Mouse (Mus musculus): Measurements from ENCODE around the gene Hivep3.

DNA sequence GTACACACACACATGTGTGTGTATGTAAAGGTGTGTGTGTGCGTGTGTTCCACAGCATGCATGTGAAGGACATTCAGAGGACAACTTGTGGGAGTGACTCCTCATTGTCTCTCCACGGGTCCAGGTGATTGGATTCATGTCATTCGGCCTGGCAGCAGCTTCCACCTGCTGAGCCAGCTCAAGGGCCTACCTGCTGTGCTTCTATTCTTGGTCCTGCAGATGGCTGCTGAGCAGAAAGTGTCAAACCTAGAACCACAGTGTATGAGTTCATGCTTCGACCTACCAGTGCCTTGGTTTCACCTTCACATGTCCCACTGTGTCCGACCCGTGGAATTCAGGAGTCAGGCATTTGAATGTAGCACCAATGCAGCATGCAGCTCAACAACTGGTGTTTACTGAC, 206.2 kb downstream of the Hivep3 start:
- no peak for TF ChIP-seq CTCF (IDR thresholded peaks at IDR 0.05; ENCODE audit: control insufficient read depth, insufficient read depth, insufficient read length)
- TF ChIP-seq USF1 (IDR thresholded peaks at IDR 0.05; ENCODE audit: low read depth) = no peak
- no peak for TF ChIP-seq MYOD1 (IDR thresholded peaks at IDR 0.05; ENCODE audit: control insufficient read depth, insufficient read length, low read depth)
